Mouse (Mus musculus) liver, embryonic 14.5 days (tissue): Measurements from ENCODE around the gene Dusp22. TPM values are rescaled to one million over a fixed set of nuclear protein-coding genes. Genes with fewer than 3 reads are reported as not detected.

Experiments used
- ATAC-seq: fragments of 200-750 bp; cut with Nextera tagmentation; 2 replicates; pipeline ENCODE4 v1.8.0; 2017; ENCODE audit warnings: moderate number of reproducible peaks, mild to moderate bottlenecking, moderate library complexity; ENCODE audit not compliant: insufficient read depth
- DNase-seq, 3 experiments: peaks; one replicate each; pipeline ENCODE4 v3.0.0-alpha.2; 2012 to 2013; ENCODE audit warnings: low read depth in 3 of 3, low spot score in 3 of 3
- H3K27ac ChIP-seq: fragments of 300-500 bp; sonication (generic); 2 replicates; pipeline ENCODE4 v1.5.1; 2014; ENCODE audit warnings: moderate library complexity, mild to moderate bottlenecking, control low read depth, inconsistent platforms
- H3K27me3 ChIP-seq: fragments of 300-500 bp; sonication (generic); 2 replicates; pipeline ENCODE4 v1.6.1; 2014; ENCODE audit warnings: mild to moderate bottlenecking, low read length, moderate library complexity; ENCODE audit not compliant: control insufficient read depth, insufficient read depth
- H3K36me3 ChIP-seq: fragments of 300-500 bp; sonication (generic); replicated peaks from 2 replicates; pipeline ENCODE4 v1.6.1; 2014; ENCODE audit warnings: low read depth; ENCODE audit not compliant: control insufficient read depth, insufficient read depth
- H3K4me1 ChIP-seq, 2 experiments: fragments of 200-500 bp in 1 of 2; fragments of 300-500 bp in 1 of 2; sonication (generic) in 1 of 2; replicated peaks; 2 replicates each; pipeline ENCODE4 v1.6.1; 2012 to 2014; ENCODE audit warnings: antibody characterized with exemption in 1 of 2, inconsistent platforms in 1 of 2, low read length in 1 of 2; ENCODE audit not compliant: control insufficient read depth in 2 of 2, insufficient read depth in 2 of 2
- H3K4me2 ChIP-seq: fragments of 300-500 bp; sonication (generic); 2 replicates; pipeline ENCODE4 v1.6.1; 2014; ENCODE audit warnings: low read depth, mild to moderate bottlenecking, control low read depth, moderate library complexity
- H3K4me3 ChIP-seq, 2 experiments: fragments of 200-500 bp in 1 of 2; fragments of 300-500 bp in 1 of 2; sonication (generic) in 1 of 2; 2 replicates each; pipeline ENCODE4 v1.5.1; 2012 to 2014; ENCODE audit warnings: low read depth in 2 of 2, low read length in 2 of 2, mild to moderate bottlenecking in 2 of 2, control low read depth in 1 of 2, inconsistent platforms in 1 of 2, moderate library complexity in 1 of 2; ENCODE audit not compliant: insufficient read depth in 1 of 2
- H3K9ac ChIP-seq: fragments of 300-500 bp; sonication (generic); replicated peaks from 2 replicates; pipeline ENCODE4 v1.6.1; 2014; ENCODE audit warnings: mild to moderate bottlenecking, control low read depth, moderate library complexity
- H3K9me3 ChIP-seq: fragments of 300-500 bp; sonication (generic); 2 replicates; pipeline ENCODE4 v1.6.1; 2016; ENCODE audit warnings: low read length, mixed read lengths; ENCODE audit not compliant: control insufficient read depth
- CTCF ChIP-seq: IDR thresholded peaks from 2 replicates; pipeline ENCODE4 v1.5.1; 2016; ENCODE audit warnings: antibody characterized with exemption, low read depth, control low read depth
- EP300 ChIP-seq: IDR thresholded peaks from 2 replicates; pipeline ENCODE4 v1.6.1; 2016; ENCODE audit warnings: antibody characterized with exemption, low read depth
- WGBS: fragments of 180-500 bp; shearing (Covaris S2); extraction: QIAGEN DNeasy Blood & Tissue Kit; methylation state at CpG from one replicate; pipeline ENCODE4 v1.1.7; 2014; ENCODE audit not compliant: insufficient replicate concordance; 5-methylcytosine and 5-hydroxymethylcytosine counted together
- polyA plus RNA-seq, 2 experiments: library from polyadenylated mRNA; depleted of rRNA in 1 of 2; stranded (reverse) in 1 of 2; unstranded in 1 of 2; fragments of >200 nt; fragmentation: Nextera tagmentation in 1 of 2; extraction: Ambion mirVana in 1 of 2; gene quantifications; 2 replicates each; pipeline versions ENCODE4 v1.2.1 to v1.2.3; 2012 to 2014

The Dusp22 gene
- polyA plus RNA-seq, 2 experiments, result 3.8 to 6.1 TPM

GRCm38 (mm10) chr13:30713621-30714020 is 53.8 kb downstream of the Dusp22 start:
- H3K4me3 ChIP-seq, result no peak overlapping the region
- TF ChIP-seq CTCF (no peak), EP300 (no peak)
- H3K4me1 ChIP-seq, result no peaks in the 10 kb centered on the region
- H3K9ac ChIP-seq, result no peak overlapping the region
- no peak overlapping the region for H3K4me2 ChIP-seq
- no peaks in the 10 kb centered on the region for H3K9me3 ChIP-seq
- no peaks in the 10 kb centered on the region for H3K27me3 ChIP-seq
- H3K27ac ChIP-seq, result no peak overlapping the region
- 66% methylated on average over 3 of the region's 3 CpGs for WGBS
- no peak for DNase-seq
- ATAC-seq, result no peak
- H3K36me3 ChIP-seq, result no peaks in the 10 kb centered on the region

- H3K9me3 ChIP-seq, result no peaks in the 10 kb centered on the region
- no peak overlapping the region for H3K27ac ChIP-seq
- H3K4me3 ChIP-seq, result no peak overlapping the region
- no peaks in the 10 kb centered on the region for H3K36me3 ChIP-seq
- DNase-seq (no peak), ATAC-seq (no peak)
- no peak for TF ChIP-seq CTCF
- TF ChIP-seq EP300, result no peak
- peaks cover 0 to 5% of the 10 kb centered on the region in 2 experiments; a peak in 1 of 4 replicates for H3K4me1 ChIP-seq
- H3K4me2 ChIP-seq, result no peak overlapping the region
- WGBS, result 63% methylated on average over 6 of the region's 6 CpGs
- no peak overlapping the region for H3K9ac ChIP-seq
- H3K27me3 ChIP-seq, result no peaks in the 10 kb centered on the region
These were observed 54.8 kb downstream of the Dusp22 start for GRCm38 (mm10) chr13:30714552-30714951.

DNA sequence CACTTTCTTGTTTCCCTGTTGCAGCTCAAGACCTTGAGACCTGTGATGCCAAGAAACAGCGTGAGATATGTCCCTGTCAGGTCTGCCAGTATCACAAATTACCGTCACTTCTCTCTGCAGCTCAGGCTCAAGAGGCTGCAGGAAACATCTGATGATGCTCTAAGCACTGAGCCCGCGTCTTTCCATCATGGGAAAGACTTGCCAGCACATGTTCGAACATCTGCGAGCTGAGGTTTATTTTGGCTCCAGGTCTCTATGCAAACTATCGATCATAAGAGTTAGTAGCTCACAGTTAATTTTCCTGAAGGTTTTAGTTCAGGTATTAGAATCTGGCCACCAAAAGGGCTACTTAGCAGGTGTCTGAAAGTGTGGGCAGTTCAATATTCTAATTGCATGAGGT is 55.3 kb downstream of the Dusp22 start:
- H3K9me3 ChIP-seq, result no peaks in the 10 kb centered on the region
- H3K36me3 ChIP-seq, result no peaks in the 10 kb centered on the region
- no peak overlapping the region for H3K4me3 ChIP-seq
- no peak for ATAC-seq
- peaks cover 0 to 5% of the 10 kb centered on the region in 2 experiments; a peak in 1 of 4 replicates for H3K4me1 ChIP-seq
- H3K27me3 ChIP-seq, result no peaks in the 10 kb centered on the region
- TF ChIP-seq EP300, result no peak
- TF ChIP-seq CTCF, result no peak
- no peak overlapping the region for H3K4me2 ChIP-seq
- WGBS, result 66% methylated on average over 7 of the region's 7 CpGs
- no peak for DNase-seq
- H3K27ac ChIP-seq, result no peak overlapping the region
- no peak overlapping the region for H3K9ac ChIP-seq

- Histone ChIP-seq H3K4me3 (no peak overlapping the region), H3K4me1 (peaks cover 0 to 5% of the 10 kb centered on the region in 2 experiments; a peak in 1 of 4 replicates), H3K36me3 (no peaks in the 10 kb centered on the region), H3K9me3 (no peaks in the 10 kb centered on the region), H3K27ac (no peak overlapping the region), H3K9ac (no peak overlapping the region), H3K27me3 (no peaks in the 10 kb centered on the region), H3K4me2 (no peak overlapping the region)
- no peak for DNase-seq
- ATAC-seq, result no peak
- 50% methylated on average over 4 of the region's 4 CpGs for WGBS
- TF ChIP-seq EP300, result no peak
- no peak for TF ChIP-seq CTCF
These were observed 55.8 kb downstream of the Dusp22 start for GRCm38 (mm10) chr13:30715573-30715972.

DNA sequence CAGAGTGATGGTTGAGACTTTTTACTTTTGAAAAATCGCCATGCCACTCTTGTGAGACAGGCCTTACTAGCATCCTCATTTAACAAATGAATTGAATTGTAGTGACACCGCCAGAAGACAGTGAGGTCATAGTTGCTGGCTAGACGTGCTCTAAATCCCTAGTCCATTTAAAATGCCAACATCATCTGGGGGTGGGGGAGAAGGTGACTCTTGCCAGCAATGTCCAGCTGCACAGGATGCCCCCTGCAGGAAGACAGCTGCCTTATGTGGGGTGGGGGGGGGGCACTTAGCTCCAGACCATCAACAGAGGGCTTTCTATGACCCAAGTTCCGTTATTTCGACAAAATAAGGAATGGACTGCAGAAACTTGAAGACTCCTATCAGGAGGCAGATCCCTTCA is 56.8 kb downstream of the Dusp22 start:
- ATAC-seq (no peak), DNase-seq (no peak)
- no peaks in the 10 kb centered on the region for H3K27me3 ChIP-seq
- no peak overlapping the region for H3K9ac ChIP-seq
- H3K9me3 ChIP-seq, result no peaks in the 10 kb centered on the region
- H3K27ac ChIP-seq, result no peak overlapping the region
- H3K4me3 ChIP-seq, result no peak overlapping the region
- WGBS, result 56% methylated on average over 5 of the region's 5 CpGs
- H3K4me1 ChIP-seq, result peaks cover 0 to 5% of the 10 kb centered on the region in 2 experiments; a peak in 1 of 4 replicates
- H3K4me2 ChIP-seq, result no peak overlapping the region
- TF ChIP-seq EP300, result no peak
- no peak for TF ChIP-seq CTCF
- H3K36me3 ChIP-seq, result no peaks in the 10 kb centered on the region
